Mouse (Mus musculus) intestine, postnatal 0 days (tissue): ENCODE data around the gene Cables2. TPM values are rescaled to one million over a fixed set of nuclear protein-coding genes. Genes with fewer than 3 reads are reported as not detected.

Experiments
- ATAC-seq: fragments of 200-750 bp; cut with Nextera tagmentation; 2 replicates; pipeline ENCODE4 v1.8.0; 2017; ENCODE audit warnings: mild to moderate bottlenecking, moderate TSS enrichment, moderate library complexity
- H3K27ac ChIP-seq: fragments of 300-500 bp; sonication (generic); 2 replicates; pipeline ENCODE4 v1.5.1; 2014; ENCODE audit warnings: mild to moderate bottlenecking, low read depth, low read length, moderate library complexity
- H3K27me3 ChIP-seq: fragments of 300-500 bp; sonication (generic); replicated peaks from 2 replicates; pipeline ENCODE4 v1.6.1; 2014; ENCODE audit warnings: low read length, mixed read lengths; ENCODE audit not compliant: control insufficient read depth, insufficient read depth
- H3K36me3 ChIP-seq: fragments of 300-500 bp; sonication (generic); 2 replicates; pipeline ENCODE4 v1.6.1; 2014; ENCODE audit warnings: mild to moderate bottlenecking, moderate library complexity; ENCODE audit not compliant: control insufficient read depth, insufficient read depth
- H3K4me1 ChIP-seq: fragments of 300-500 bp; sonication (generic); replicated peaks from 2 replicates; pipeline ENCODE4 v1.6.1; 2014; ENCODE audit warnings: antibody characterized with exemption, low read length, mixed read lengths; ENCODE audit not compliant: control insufficient read depth, insufficient read depth
- H3K4me2 ChIP-seq: fragments of 300-500 bp; sonication (generic); replicated peaks from 2 replicates; pipeline ENCODE4 v1.6.1; 2014; ENCODE audit warnings: low read depth, mild to moderate bottlenecking, moderate library complexity
- H3K4me3 ChIP-seq: fragments of 300-500 bp; sonication (generic); 2 replicates; pipeline ENCODE4 v1.5.1; 2014; ENCODE audit warnings: low read depth, low read length
- H3K9ac ChIP-seq: fragments of 300-500 bp; sonication (generic); 2 replicates; pipeline ENCODE4 v1.6.1; 2014; ENCODE audit warnings: mild to moderate bottlenecking, low read depth, low read length
- H3K9me3 ChIP-seq: fragments of 300-500 bp; sonication (generic); 2 replicates; pipeline ENCODE4 v1.6.1; 2016; ENCODE audit warnings: mixed run types; ENCODE audit not compliant: control insufficient read depth
- CTCF ChIP-seq: sonication (generic); IDR thresholded peaks from 2 replicates; pipeline ENCODE4 v1.5.1; 2016; ENCODE audit warnings: low read depth, mild to moderate bottlenecking, control low read depth, antibody characterized with exemption, moderate library complexity
- WGBS: fragments of 180-500 bp; shearing (Covaris S2); extraction: QIAGEN DNeasy Blood & Tissue Kit; methylation state at CpG from one replicate; pipeline ENCODE4 v1.1.7; 2014; 5-methylcytosine and 5-hydroxymethylcytosine counted together
- polyA plus RNA-seq: library from polyadenylated mRNA; unstranded; fragments of >200 nt; fragmentation: Nextera tagmentation; extraction: Ambion mirVana; gene quantifications from 2 replicates; pipeline ENCODE4 v1.2.1, GENCODE M21; 2015

The Cables2 gene
- polyA plus RNA-seq, 1 experiment from 2014 or later: 8.2 TPM

DNA sequence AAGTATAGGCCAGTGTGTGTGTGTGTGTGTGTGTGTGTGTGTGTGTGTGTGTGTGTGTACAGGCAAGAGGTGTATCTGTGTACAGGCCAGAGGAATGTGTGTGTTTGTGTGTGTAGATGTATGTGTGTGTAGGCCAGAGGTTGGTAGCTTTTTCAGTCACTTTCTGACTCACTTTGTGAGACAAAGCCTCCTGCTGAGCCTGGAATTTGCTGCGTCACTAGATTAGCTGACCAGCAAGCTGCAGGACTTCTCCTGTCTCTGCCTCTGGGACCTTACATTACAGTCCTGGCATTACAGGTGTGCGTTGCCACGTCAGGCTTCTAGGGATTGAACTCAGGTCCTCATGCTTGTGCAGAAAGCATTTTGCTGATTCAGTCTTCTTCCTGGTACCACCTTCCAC is 21.5 kb downstream of the Cables2 start:
- no peak for ATAC-seq
- TF ChIP-seq CTCF: no peak
- Histone ChIP-seq H3K36me3 (no peaks in the 10 kb centered on the region), H3K4me2 (no peak overlapping the region), H3K9ac (no peak overlapping the region), H3K4me1 (no peaks in the 10 kb centered on the region), H3K27me3 (no peaks in the 10 kb centered on the region), H3K27ac (no peak overlapping the region), H3K9me3 (no peaks in the 10 kb centered on the region), H3K4me3 (no peak overlapping the region)
- WGBS: 70% methylated on average over 3 of the region's 3 CpGs

DNA sequence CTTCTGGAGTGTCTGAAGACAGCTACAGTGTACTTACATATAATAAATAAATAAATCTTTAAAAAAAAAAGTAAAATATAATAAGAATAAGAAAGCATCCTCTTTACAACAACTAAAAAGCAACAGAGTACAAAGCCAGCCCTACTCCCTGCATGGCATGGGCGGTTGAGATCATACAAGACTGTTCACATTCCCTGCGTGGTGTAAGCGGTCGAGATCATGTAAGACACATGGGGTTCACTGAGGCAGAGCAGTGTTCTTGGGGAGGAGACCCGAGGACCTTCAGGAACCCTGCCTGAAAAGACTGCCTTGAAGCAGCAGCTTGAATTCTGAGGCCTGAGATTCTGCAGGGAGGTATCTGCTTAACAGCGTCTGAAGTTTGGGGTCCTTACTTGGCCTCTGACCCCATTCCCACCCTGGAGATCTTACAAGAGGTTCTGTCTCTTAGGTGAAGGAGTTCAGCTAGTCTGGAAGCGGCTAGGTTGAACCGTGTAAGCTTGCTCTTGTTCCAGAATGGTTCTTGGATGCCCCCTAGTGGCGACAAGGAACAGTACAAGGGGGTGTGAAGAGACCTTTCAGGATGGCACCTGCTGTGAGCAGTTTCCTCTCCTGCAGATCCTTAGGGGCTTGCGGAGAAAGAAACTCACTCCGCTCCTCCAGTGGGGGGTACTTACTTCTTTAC is 22.2 kb downstream of the Cables2 start:
- Histone ChIP-seq H3K4me2 (no peak overlapping the region), H3K9me3 (no peaks in the 10 kb centered on the region), H3K36me3 (no peaks in the 10 kb centered on the region), H3K27ac (no peak overlapping the region), H3K9ac (no peak overlapping the region), H3K4me3 (no peak overlapping the region), H3K4me1 (no peaks in the 10 kb centered on the region), H3K27me3 (no peaks in the 10 kb centered on the region)
- WGBS: 28% methylated on average over 11 of the region's 11 CpGs
- peak; percentile 63 for ATAC-seq
- TF ChIP-seq CTCF: peak; percentile 99

DNA sequence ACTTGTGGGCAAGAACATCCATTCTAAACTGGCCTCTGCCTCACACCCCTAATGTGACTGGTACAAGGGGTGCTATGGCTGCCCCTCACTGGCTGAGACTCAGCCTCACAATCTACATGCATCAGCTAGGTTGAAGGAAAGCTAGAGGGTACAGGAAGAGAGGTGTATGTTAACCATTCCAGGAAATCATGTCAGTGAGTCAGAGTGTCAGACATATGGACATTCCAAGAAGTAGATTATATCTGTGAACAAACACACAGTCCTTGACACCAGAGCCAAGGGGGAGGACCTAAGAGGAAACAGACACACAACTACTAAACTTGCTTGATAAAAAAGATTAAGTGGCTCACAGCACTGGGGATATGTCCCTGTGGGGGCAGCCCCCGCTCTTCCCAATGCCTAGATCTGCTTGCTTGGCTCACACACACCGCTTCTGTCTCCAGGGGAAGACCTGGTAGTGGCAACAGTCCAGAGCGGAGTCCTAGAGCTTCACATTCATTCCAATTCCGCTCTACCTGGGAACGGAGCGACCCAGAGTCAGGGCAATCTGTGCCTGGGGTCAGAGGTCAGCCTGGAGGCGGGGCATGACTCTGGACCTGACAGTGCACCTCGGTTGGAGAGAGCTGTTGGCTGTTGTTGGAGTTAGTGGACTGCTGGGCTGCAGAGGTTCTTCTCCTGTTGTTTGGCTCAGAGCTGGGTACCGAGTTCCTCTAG is 24.2 kb downstream of the Cables2 start:
- TF ChIP-seq CTCF: no peak
- ATAC-seq: peak; percentile 48
- no peaks in the 10 kb centered on the region for H3K36me3 ChIP-seq
- H3K4me3 ChIP-seq: no peak overlapping the region
- no peaks in the 10 kb centered on the region for H3K27me3 ChIP-seq
- peak overlapping the region; percentile 22; the same call in 1 of the 2 replicates for H3K9ac ChIP-seq
- H3K4me2 ChIP-seq: no peak overlapping the region
- H3K9me3 ChIP-seq: no peaks in the 10 kb centered on the region
- H3K27ac ChIP-seq: peak overlapping the region; percentile 41; the same call in 1 of the 2 replicates
- H3K4me1 ChIP-seq: no peaks in the 10 kb centered on the region
- 39% methylated on average over 9 of the region's 9 CpGs for WGBS

DNA sequence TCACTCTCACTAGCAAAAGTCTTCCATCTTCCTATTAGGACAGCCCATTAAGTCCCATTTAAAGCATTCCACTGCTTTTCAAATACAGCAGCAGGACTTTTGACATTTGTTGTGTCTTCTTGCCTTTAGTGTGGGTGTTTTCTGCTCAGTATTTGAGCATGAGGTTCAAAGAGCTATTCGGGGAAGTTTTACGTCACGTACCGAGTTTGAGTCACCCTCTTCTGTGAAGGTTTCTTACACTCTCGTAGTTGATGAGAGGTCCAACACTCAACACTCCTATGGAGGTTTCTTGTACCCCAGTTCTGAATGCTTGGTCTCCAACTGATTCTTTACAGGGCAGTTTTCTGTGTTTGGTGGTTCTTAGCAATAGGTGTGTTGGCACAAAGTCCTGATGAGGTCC is 25.4 kb downstream of the Cables2 start:
- H3K36me3 ChIP-seq: no peaks in the 10 kb centered on the region
- TF ChIP-seq CTCF: no peak

DNA sequence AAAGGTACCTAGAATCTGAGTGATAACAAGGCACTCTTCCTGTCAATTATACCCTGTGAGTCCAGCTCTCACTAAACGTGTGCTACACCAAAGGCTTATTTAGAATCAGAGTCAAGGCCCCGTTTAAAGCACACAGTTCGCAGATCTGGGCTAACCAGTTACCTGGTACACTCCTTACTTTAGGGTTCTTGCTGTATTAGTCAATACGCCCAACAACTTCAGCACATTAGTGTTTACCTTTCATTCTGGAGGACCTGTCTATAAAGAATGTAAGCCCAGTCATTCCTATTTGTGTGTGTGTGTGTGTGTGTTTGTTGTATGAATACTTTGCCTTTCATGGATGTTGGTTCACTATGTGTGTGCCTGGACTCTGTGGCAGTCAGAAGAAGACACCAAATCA is 30.2 kb downstream of the Cables2 start:
- H3K27me3 ChIP-seq: no peaks in the 10 kb centered on the region
- H3K4me2 ChIP-seq: no peak overlapping the region
- H3K9me3 ChIP-seq: no peaks in the 10 kb centered on the region
- no peak for TF ChIP-seq CTCF
- no peak overlapping the region for H3K27ac ChIP-seq
- no peaks in the 10 kb centered on the region for H3K4me1 ChIP-seq
- H3K36me3 ChIP-seq: no peaks in the 10 kb centered on the region
- no peak for ATAC-seq
- 79% methylated on average over 4 of the region's 4 CpGs for WGBS
- H3K9ac ChIP-seq: no peak overlapping the region
- no peak overlapping the region for H3K4me3 ChIP-seq

More for the DNA sequence above, 25.4 kb downstream of the Cables2 start:
- H3K4me2 ChIP-seq: no peak overlapping the region
- H3K27me3 ChIP-seq: no peaks in the 10 kb centered on the region
- no peaks in the 10 kb centered on the region for H3K4me1 ChIP-seq
- H3K9ac ChIP-seq: no peak overlapping the region
- no peaks in the 10 kb centered on the region for H3K9me3 ChIP-seq
- no peak overlapping the region for H3K4me3 ChIP-seq
- H3K27ac ChIP-seq: no peak overlapping the region
- no peak for ATAC-seq
- WGBS: 95% methylated on average over 5 of the region's 5 CpGs

DNA sequence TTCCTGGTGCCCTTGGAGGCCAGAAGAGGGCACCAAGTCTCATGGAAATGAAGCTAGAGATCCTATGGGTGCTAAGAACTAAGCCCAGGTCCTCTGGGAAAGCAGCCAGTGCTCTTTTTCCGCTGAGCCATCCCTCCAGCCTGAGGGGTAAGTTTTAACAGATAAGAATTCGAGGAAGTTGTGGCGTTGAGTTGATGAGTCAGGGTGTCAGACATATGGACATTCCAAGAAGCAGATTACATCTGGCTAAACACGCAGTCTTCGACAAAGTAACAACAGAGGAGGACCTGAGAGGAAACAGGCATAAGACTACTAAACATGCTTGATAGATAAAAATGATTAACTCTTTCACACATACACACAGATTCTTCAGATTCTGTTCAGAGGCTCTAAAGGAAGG is 34.7 kb downstream of the Cables2 start:
- H3K27ac ChIP-seq: no peak overlapping the region
- WGBS: 57% methylated on average over 5 of the region's 5 CpGs
- no peaks in the 10 kb centered on the region for H3K27me3 ChIP-seq
- H3K4me1 ChIP-seq: no peaks in the 10 kb centered on the region
- ATAC-seq: no peak
- no peak overlapping the region for H3K4me2 ChIP-seq
- H3K9me3 ChIP-seq: no peaks in the 10 kb centered on the region
- TF ChIP-seq CTCF: no peak
- H3K4me3 ChIP-seq: no peak overlapping the region
- H3K36me3 ChIP-seq: no peaks in the 10 kb centered on the region
- no peak overlapping the region for H3K9ac ChIP-seq
